Mouse (Mus musculus) 3T3-L1 (cell line): ENCODE measurements around the gene Pacsin1.
A peak's percentile ranks its signal among the peaks of the same experiment; 100 is the strongest.

Experiments
- DNase-seq: peaks from one replicate; pipeline ENCODE4 v3.0.0-alpha.2; 2015; ENCODE audit warnings: low read depth, low spot score

The Pacsin1 gene

DNA sequence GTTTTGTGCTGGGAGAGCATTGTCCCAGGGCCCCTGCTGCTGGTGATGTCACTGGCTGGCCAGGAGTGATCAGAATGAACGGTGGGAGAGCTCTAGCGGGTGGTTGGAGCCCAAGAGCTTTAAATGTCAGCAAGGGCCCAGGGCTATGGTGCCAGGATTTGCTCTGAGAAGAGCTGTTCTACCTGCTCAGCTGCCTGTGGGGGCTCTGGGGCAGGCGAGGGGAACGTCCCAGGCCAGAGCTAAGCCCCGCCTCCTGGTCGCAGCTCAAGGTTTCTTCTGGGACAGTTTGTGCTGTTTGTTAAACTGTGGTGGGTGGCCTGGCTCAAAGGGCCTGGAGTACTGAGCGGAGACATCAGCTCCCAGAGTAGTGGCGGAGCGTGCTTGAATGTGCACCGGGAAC lies 70.1 kb downstream of the Pacsin1 start:
- DNase-seq = no peak

- DNase-seq = no peak
Observed at GRCm38 (mm10) chr17:27726527-27726926, 71.2 kb downstream of the Pacsin1 start.

DNA sequence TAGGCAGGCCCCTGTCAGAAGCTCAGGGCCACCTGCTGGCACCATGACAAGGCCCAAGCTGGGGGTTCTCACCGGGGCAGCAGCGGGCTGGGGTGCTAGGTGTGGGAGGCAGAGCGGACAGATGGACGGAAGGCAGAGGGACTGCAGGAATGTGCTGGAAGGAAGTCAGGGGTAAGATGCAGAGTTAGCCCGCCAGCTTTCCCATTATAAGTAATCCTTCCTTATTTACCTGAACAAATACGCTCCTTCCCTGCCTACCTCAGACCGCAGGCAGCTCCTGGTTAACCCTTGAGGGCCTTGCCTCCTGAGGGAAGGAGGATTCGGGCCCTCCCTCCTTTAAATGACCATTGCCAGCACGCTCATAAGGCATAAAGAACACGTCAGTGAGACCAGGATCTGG lies 73.5 kb downstream of the Pacsin1 start, which contains the start of gene Spdef:
Gene Spdef, minus strand, starts transcription at position 186 of the 400 bp plus-strand sequence.
- DNase-seq = no peak

DNA sequence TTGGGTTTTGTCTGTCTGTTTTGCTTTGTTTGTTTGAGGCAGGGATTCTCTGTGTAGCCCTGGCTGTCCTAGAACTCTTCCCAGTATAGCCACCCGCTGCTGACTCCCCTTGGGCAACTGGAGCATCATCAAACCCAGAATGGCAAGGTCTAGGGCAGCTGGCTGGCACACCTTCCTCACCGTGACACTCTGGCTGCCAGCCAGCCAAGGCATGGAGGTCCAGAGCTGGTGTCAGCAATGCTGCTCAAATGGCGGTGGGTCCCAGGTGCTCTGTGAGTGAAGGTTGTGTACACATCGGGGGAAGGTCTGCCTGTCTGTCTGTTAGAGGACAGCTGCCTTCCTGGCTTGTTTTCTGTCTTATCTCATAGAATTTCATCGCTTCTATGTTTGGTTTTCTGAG lies 76.8 kb downstream of the Pacsin1 start:
- no peak for DNase-seq

DNA sequence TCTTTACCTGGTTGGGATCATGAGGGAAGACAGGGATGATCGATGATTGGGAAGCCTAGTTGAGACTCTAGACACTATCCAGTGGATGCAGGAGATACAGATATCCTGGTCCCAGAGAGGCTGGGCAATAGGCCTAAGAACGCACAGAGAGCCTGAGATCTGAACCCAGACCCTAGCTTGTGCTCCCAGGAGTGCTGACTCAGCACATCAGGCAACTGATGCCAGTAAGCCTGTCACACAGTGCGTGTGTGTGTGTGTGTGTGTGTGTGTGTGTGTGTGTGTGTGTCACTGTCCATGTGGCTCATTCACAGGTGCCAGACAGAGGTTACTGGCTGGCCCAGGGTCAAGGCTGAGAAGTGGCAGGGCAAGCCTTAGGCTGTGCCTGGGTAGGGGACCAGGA lies 77.4 kb downstream of the Pacsin1 start:
- DNase-seq = no peak

DNA sequence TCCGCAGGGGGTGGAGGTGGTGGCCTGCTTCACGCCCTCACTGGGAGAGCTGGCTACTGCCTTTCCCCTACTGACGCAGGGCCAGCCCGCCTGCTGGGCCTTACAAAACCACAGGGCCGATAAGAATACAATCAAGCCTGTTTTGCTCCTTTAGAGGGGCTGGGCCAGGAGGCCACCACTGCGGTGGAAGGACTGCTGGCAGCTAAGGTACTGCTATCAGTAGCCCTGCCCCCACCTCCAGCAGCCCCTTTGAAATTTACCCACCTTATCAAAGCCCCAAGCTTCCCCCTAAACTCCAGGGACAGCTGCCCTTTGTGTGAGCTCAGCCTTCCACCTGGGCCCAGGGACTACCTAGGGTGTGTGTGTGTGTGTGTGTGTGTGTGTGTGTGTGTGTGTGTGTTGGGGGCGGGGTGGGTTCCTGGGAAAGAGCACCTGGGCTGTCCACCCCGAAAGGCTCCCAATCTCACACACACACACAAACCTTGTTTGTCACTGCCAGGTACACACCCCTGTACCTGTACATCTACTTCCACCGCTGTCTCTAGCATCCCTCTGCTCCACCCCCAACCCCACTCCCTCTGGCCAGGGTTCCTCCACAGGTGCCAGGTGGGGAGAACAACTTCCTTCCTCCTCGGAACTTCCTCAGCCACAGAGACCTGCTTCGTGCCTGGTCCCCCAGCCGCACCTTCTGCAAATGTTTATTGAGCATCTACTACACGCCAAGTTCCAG lies 79.2 kb downstream of the Pacsin1 start:
- DNase-seq = no peak

DNA sequence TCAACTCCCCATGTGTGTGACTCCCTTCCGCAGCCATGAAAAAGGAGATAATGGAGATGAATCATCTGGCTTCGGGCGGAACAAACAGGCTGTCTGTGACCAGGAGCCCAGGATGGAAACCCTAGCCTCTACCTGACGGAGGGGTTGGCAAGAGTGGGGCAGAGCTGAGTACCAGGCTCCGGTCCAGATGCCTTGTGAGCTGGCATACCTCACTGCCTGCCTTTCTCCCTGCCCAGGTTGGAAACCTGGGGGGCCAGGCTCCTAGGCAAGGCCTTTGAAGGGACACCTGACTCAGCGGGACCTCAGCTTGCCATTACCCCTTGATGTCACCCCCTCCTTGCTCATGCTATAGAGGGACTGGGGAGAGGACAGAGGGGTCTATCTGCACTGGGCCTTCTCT lies 85.7 kb downstream of the Pacsin1 start:
- no peak for DNase-seq

- peak; percentile 25 for DNase-seq
Observed at GRCm38 (mm10) chr17:27746446-27746845, 91.1 kb downstream of the Pacsin1 start.

- DNase-seq = no peak
Observed at GRCm38 (mm10) chr17:27748123-27748522, 92.8 kb downstream of the Pacsin1 start.

DNA sequence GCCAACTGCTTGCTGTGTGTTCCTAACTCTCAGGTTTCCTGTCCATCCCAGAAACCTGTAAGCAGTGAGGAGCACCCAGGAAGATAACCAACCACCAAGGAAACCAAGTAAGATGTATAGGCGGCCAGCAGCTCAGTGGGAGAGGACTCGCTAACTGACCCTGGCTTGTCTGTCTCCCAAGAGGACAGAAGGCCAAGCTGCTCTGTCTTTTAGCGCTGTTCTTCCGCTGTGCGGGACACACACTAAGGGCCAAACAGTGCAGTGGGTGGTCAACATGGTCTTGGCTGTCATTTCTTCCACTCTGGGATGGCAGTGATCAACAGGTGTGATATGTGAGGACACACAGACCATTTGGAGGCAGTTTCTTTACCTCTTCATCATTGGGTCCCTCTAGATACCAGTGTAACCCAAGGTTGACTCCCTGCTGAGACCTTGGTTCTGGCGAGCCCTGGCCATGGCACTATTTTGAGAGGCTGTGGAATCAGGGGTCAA lies 95.2 kb downstream of the Pacsin1 start:
- no peak for DNase-seq

GRCm38 (mm10) chr17:27751314-27752202 lies 96.2 kb downstream of the Pacsin1 start:
- DNase-seq = no peak

GRCm38 (mm10) chr17:27760169-27760568 lies 104.9 kb downstream of the Pacsin1 start:
- no peak for DNase-seq
